Mouse (Mus musculus) liver, embryonic 15.5 days (tissue): ENCODE data around the gene Ace. TPM values are rescaled to one million over a fixed set of nuclear protein-coding genes. Genes with fewer than 3 reads are reported as not detected.
A peak's percentile ranks its signal among the peaks of the same experiment; 100 is the strongest.

ENCODE experiments used
- ATAC-seq: fragments of 200-750 bp; cut with Nextera tagmentation; 2 replicates; pipeline ENCODE4 v1.8.0; 2017; ENCODE audit warnings: moderate number of reproducible peaks, mild to moderate bottlenecking, moderate library complexity; ENCODE audit not compliant: insufficient read depth
- H3K27ac ChIP-seq: fragments of 300-500 bp; sonication (generic); replicated peaks from 2 replicates; pipeline ENCODE4 v1.5.1; 2015; ENCODE audit warnings: mild to moderate bottlenecking, inconsistent platforms
- H3K27me3 ChIP-seq: fragments of 300-500 bp; sonication (generic); 2 replicates; pipeline ENCODE4 v1.6.1; 2015; ENCODE audit warnings: mild to moderate bottlenecking, inconsistent platforms
- H3K36me3 ChIP-seq: fragments of 300-500 bp; sonication (generic); replicated peaks from 2 replicates; pipeline ENCODE4 v1.6.1; 2015; ENCODE audit warnings: moderate library complexity, mild to moderate bottlenecking, inconsistent platforms
- H3K4me1 ChIP-seq: fragments of 300-500 bp; sonication (generic); replicated peaks from 2 replicates; pipeline ENCODE4 v1.6.1; 2015; ENCODE audit warnings: inconsistent platforms
- H3K4me2 ChIP-seq: fragments of 300-500 bp; sonication (generic); 2 replicates; pipeline ENCODE4 v1.6.1; 2015; ENCODE audit warnings: moderate library complexity, mild to moderate bottlenecking, inconsistent platforms
- H3K4me3 ChIP-seq: fragments of 300-500 bp; sonication (generic); replicated peaks from 2 replicates; pipeline ENCODE4 v1.5.1; 2015; ENCODE audit warnings: mild to moderate bottlenecking, inconsistent platforms
- H3K9ac ChIP-seq: fragments of 300-500 bp; sonication (generic); 2 replicates; pipeline ENCODE4 v1.6.1; 2015; ENCODE audit warnings: moderate library complexity, mild to moderate bottlenecking, inconsistent platforms
- H3K9me3 ChIP-seq: fragments of 300-500 bp; sonication (generic); replicated peaks from 2 replicates; pipeline ENCODE4 v1.6.1; 2016; ENCODE audit warnings: inconsistent platforms
- WGBS: fragments of 180-500 bp; shearing (Covaris S2); methylation state at CpG from one replicate; pipeline ENCODE4 v1.1.7; 2015; ENCODE audit warnings: mixed read lengths; ENCODE audit not compliant: insufficient replicate concordance; 5-methylcytosine and 5-hydroxymethylcytosine counted together
- polyA plus RNA-seq: library from polyadenylated mRNA; unstranded; fragments of >200 nt; fragmentation: Nextera tagmentation; extraction: Ambion mirVana; gene quantifications from 2 replicates; pipeline ENCODE4 v1.2.1, GENCODE M21; 2015

The Ace gene
- 0.05 and 0.10 TPM in 2 replicates for polyA plus RNA-seq

GRCm38 (mm10) chr11:105967741-105968574 is at the start of gene Ace:
TSS of gene Ace (plus strand) at chr11:105967945.
- Histone ChIP-seq H3K4me2 (peak within 1 kb of the TSS; percentile 65), H3K9ac (no peak within 1 kb of the TSS), H3K4me3 (peak within 1 kb of the TSS; percentile 44), H3K27me3 (peaks cover 71% of the 10 kb centered on the region), H3K36me3 (no peaks in the 10 kb centered on the region), H3K9me3 (no peaks in the 10 kb centered on the region), H3K4me1 (peaks cover 10% of the 10 kb centered on the region), H3K27ac (no peak within 1 kb of the TSS)
- WGBS, result 2% methylated on average over 73 of the region's 76 CpGs
- ATAC-seq, result no peak

- Histone ChIP-seq H3K4me1 (peaks cover 31% of the 10 kb centered on the region), H3K4me3 (no peak overlapping the region), H3K9me3 (no peaks in the 10 kb centered on the region), H3K9ac (no peak overlapping the region), H3K27ac (no peak overlapping the region), H3K27me3 (no peaks in the 10 kb centered on the region), H3K36me3 (no peaks in the 10 kb centered on the region; the same call in 1 of the 2 replicates), H3K4me2 (no peak overlapping the region)
- no peak for ATAC-seq
- WGBS, result 57% methylated on average over 3 of the region's 3 CpGs
These were observed 47.5 kb upstream of the Ace start for GRCm38 (mm10) chr11:105920098-105920785.

GRCm38 (mm10) chr11:105920836-105921235 is 46.9 kb upstream of the Ace start:
- Histone ChIP-seq H3K27me3 (no peaks in the 10 kb centered on the region), H3K9me3 (no peaks in the 10 kb centered on the region), H3K4me3 (no peak overlapping the region), H3K4me2 (peak overlapping the region; percentile 32; the same call in 1 of the 2 replicates), H3K4me1 (peaks cover 31% of the 10 kb centered on the region), H3K9ac (no peak overlapping the region), H3K27ac (no peak overlapping the region), H3K36me3 (no peaks in the 10 kb centered on the region; the same call in 1 of the 2 replicates)
- peak; percentile 72 for ATAC-seq
- WGBS, result 73% methylated on average over 2 of the region's 2 CpGs

- 44% methylated on average over 5 of the region's 5 CpGs for WGBS
These were observed 46.5 kb upstream of the Ace start for GRCm38 (mm10) chr11:105921275-105921674.

GRCm38 (mm10) chr11:105922769-105923663 is 44.7 kb upstream of the Ace start:
- ATAC-seq, result no peak
- H3K9ac ChIP-seq, result no peak overlapping the region
- H3K4me1 ChIP-seq, result peaks cover 31% of the 10 kb centered on the region
- WGBS, result 66% methylated on average over 20 of the region's 20 CpGs
- H3K9me3 ChIP-seq, result no peaks in the 10 kb centered on the region
- no peaks in the 10 kb centered on the region; the same call in 1 of the 2 replicates for H3K36me3 ChIP-seq
- H3K4me3 ChIP-seq, result no peak overlapping the region
- no peak overlapping the region for H3K27ac ChIP-seq
- H3K4me2 ChIP-seq, result no peak overlapping the region
- H3K27me3 ChIP-seq, result peaks cover 8% of the 10 kb centered on the region; the same call in 1 of the 2 replicates

More at GRCm38 (mm10) chr11:105921275-105921674, 46.5 kb upstream of the Ace start:
- H3K4me1 ChIP-seq, result peaks cover 31% of the 10 kb centered on the region
- no peak overlapping the region for H3K27ac ChIP-seq
- H3K27me3 ChIP-seq, result no peaks in the 10 kb centered on the region
- H3K4me3 ChIP-seq, result no peak overlapping the region
- H3K9ac ChIP-seq, result no peak overlapping the region
- peak; percentile 84 for ATAC-seq
- H3K9me3 ChIP-seq, result no peaks in the 10 kb centered on the region
- peak overlapping the region; percentile 32 for H3K4me2 ChIP-seq
- H3K36me3 ChIP-seq, result no peaks in the 10 kb centered on the region; the same call in 1 of the 2 replicates

GRCm38 (mm10) chr11:105927065-105928030 is 40.4 kb upstream of the Ace start:
- Histone ChIP-seq H3K4me1 (peaks cover 7% of the 10 kb centered on the region), H3K9ac (no peak overlapping the region), H3K9me3 (no peaks in the 10 kb centered on the region), H3K36me3 (no peaks in the 10 kb centered on the region), H3K27ac (no peak overlapping the region), H3K4me3 (no peak overlapping the region), H3K27me3 (peaks cover 11% of the 10 kb centered on the region; the same call in 1 of the 2 replicates), H3K4me2 (no peak overlapping the region)
- no peak for ATAC-seq
- 52% methylated on average over 14 of the region's 14 CpGs for WGBS

- WGBS, result 63% methylated on average over 5 of the region's 5 CpGs
- Histone ChIP-seq H3K4me2 (no peak overlapping the region), H3K36me3 (no peaks in the 10 kb centered on the region), H3K9me3 (no peaks in the 10 kb centered on the region), H3K4me1 (no peaks in the 10 kb centered on the region), H3K27ac (no peak overlapping the region), H3K27me3 (peaks cover 11% of the 10 kb centered on the region; the same call in 1 of the 2 replicates), H3K9ac (no peak overlapping the region), H3K4me3 (no peak overlapping the region)
- ATAC-seq, result no peak
These were observed 39.6 kb upstream of the Ace start for GRCm38 (mm10) chr11:105928171-105928570.

GRCm38 (mm10) chr11:105931380-105931779 is 36.4 kb upstream of the Ace start:
- Histone ChIP-seq H3K9me3 (no peaks in the 10 kb centered on the region), H3K4me1 (no peaks in the 10 kb centered on the region), H3K27me3 (peaks cover 11% of the 10 kb centered on the region), H3K9ac (no peak overlapping the region), H3K36me3 (no peaks in the 10 kb centered on the region), H3K4me3 (no peak overlapping the region), H3K4me2 (no peak overlapping the region), H3K27ac (no peak overlapping the region)
- WGBS, result 72% methylated on average over 3 of the region's 3 CpGs
- ATAC-seq, result no peak

GRCm38 (mm10) chr11:105933746-105934145 is 34.0 kb upstream of the Ace start:
- no peaks in the 10 kb centered on the region for H3K9me3 ChIP-seq
- H3K36me3 ChIP-seq, result no peaks in the 10 kb centered on the region
- WGBS, result 68% methylated on average over 8 of the region's 8 CpGs
- no peak overlapping the region for H3K4me2 ChIP-seq
- no peak overlapping the region for H3K4me3 ChIP-seq
- no peaks in the 10 kb centered on the region for H3K4me1 ChIP-seq
- H3K27me3 ChIP-seq, result peaks cover 4% of the 10 kb centered on the region
- ATAC-seq, result no peak
- no peak overlapping the region for H3K27ac ChIP-seq
- no peak overlapping the region for H3K9ac ChIP-seq

GRCm38 (mm10) chr11:105934303-105934711 is 33.4 kb upstream of the Ace start:
- no peaks in the 10 kb centered on the region for H3K9me3 ChIP-seq
- no peak overlapping the region for H3K4me3 ChIP-seq
- H3K36me3 ChIP-seq, result no peaks in the 10 kb centered on the region
- no peak overlapping the region for H3K4me2 ChIP-seq
- no peak overlapping the region for H3K27ac ChIP-seq
- peaks cover 9% of the 10 kb centered on the region for H3K27me3 ChIP-seq
- ATAC-seq, result no peak
- H3K4me1 ChIP-seq, result no peaks in the 10 kb centered on the region
- WGBS, result 50% methylated on average over 5 of the region's 5 CpGs
- H3K9ac ChIP-seq, result no peak overlapping the region
